Mouse (Mus musculus): ENCODE measurements at regions not wholly inside any gene's neighbourhood (a gene's known extent, or its start where the extent isn't known, plus 50 kb on each side); places are given as distances from the start of the nearest gene placed in this dataset.

- no peak for ATAC-seq (ENCODE audit: insufficient number of reproducible peaks, low FRiP score, low TSS enrichment)
Measured at GRCm38 (mm10) chr1:183947066-183947465, 66.0 kb upstream of the Dusp10 start.

- ATAC-seq (ENCODE audit: insufficient number of reproducible peaks, low FRiP score, low TSS enrichment): no peak
Measured at GRCm38 (mm10) chr1:183949205-183949604, 63.9 kb upstream of the Dusp10 start.

GRCm38 (mm10) chr1:183954086-183954485 is 59.0 kb upstream of the Dusp10 start:
- ATAC-seq (ENCODE audit: insufficient number of reproducible peaks, low FRiP score, low TSS enrichment): no peak

GRCm38 (mm10) chr1:183956391-183956790 is 56.7 kb upstream of the Dusp10 start:
- no peak for ATAC-seq (ENCODE audit: insufficient number of reproducible peaks, low FRiP score, low TSS enrichment)

- no peak for ATAC-seq (ENCODE audit: insufficient number of reproducible peaks, low FRiP score, low TSS enrichment)
Measured at GRCm38 (mm10) chr1:183961383-183961782, 51.7 kb upstream of the Dusp10 start.

- no peak for ATAC-seq (ENCODE audit: insufficient number of reproducible peaks, low FRiP score, low TSS enrichment)
Measured at GRCm38 (mm10) chr1:183962486-183962885, 50.6 kb upstream of the Dusp10 start.

GRCm38 (mm10) chr1:183963286-183963685 is 49.8 kb upstream of the Dusp10 start:
- no peak for ATAC-seq (ENCODE audit: insufficient number of reproducible peaks, low FRiP score, low TSS enrichment)

Data from cerebellum, adult (tissue).